Mouse (Mus musculus): ENCODE measurements around the gene Clec10a. TPM values are rescaled to one million over a fixed set of nuclear protein-coding genes. Genes with fewer than 3 reads are reported as not detected.

Gene Clec10a
- total RNA-seq, 1 experiment from 2014 or later = 14.6 TPM

DNA sequence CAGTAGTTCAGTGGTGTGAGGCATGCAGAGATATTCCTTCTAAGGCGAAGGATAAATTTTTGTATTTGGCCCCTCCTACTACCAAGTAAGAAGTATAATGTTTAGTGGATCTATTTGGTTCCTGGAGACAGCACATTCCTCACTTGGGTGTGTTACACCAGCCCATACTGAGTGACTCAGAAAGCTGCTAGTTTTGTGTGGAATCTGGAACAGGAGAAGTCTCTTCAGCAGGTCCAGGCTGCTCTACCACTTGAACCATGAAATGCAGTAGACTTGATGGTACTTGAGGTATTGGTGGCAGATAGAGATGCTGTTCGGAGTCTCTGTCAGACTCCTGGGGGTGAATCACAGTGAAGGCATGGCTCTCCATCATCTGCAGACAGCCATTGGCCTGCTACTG, 54.7 kb downstream of the Clec10a start:
- ATAC-seq (replicated peaks in 1 of 2; ENCODE audit: insufficient read depth in 1 of 2, low FRiP score in 2 of 2, low TSS enrichment in 1 of 2, low read depth in 1 of 2, poor library complexity in 2 of 2, severe bottlenecking in 2 of 2) = no peak

DNA sequence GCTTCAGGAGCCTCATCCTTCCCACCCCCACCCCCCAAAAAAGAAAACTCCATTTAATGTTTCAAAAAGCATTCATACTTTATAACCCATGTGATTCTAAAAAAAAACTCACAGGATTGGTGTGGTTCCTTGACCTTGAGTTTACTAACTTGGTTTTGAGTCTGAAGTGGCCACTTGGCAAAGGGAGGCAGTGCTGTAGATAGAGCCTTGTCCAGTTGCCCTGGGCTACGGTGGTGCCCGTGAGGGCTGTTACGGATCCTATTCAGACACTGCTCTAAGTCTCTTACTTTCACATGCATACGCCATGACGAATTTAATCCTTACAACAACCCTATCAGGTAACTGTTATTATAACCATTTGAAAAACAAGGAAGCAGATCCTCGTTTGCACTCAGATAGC, 56.0 kb downstream of the Clec10a start:
- ATAC-seq (replicated peaks in 1 of 2; ENCODE audit: insufficient read depth in 1 of 2, low FRiP score in 2 of 2, low TSS enrichment in 1 of 2, low read depth in 1 of 2, poor library complexity in 2 of 2, severe bottlenecking in 2 of 2) = no peak

DNA sequence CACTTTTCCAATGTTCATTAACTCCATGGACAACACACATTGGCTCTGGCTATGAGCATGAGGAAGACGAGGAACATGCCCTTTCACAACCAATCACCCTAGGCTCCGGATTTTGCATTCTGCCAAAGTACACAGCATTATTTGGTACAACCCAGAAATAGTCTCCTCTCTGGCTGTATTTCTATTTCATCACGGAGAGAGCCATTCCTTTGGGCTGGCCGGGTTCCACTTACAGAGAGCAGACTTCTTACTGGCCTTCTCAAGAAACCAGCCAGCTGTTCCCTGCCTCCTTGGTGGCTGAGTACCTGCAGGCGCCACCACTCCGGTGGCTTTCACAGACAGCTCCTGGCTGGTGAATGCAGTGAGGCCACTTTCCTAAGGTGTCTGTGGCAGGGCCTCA, 56.4 kb downstream of the Clec10a start, which contains the start of gene Slc16a11:
Gene Slc16a11, plus strand, starts transcription at position 330 of the 400 bp plus-strand sequence.
- ATAC-seq (replicated peaks in 1 of 2; ENCODE audit: insufficient read depth in 1 of 2, low FRiP score in 2 of 2, low TSS enrichment in 1 of 2, low read depth in 1 of 2, poor library complexity in 2 of 2, severe bottlenecking in 2 of 2) = no peak

DNA sequence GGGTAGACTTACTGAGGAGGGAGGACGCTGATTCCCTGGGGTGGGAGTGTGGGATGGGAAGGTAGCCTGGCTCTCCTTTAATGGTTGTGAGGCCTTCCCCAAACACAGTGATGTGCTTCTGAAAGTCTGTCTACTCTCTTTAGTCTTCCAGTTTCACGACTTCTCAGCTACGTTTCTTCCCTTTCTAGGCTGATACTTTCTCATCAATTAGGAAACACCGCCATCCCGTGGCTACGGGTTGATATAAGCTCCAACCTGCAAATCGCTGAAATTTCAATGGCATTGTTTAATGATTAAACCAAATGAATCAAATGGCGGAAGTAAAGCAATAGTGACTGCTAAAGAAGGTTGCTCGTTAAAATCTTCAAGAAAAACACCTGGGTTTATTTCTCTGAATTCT, 56.9 kb downstream of the Clec10a start:
- peak; percentile 49 to 59; a peak in 3 of 4 replicates for ATAC-seq (replicated peaks in 1 of 2; ENCODE audit: insufficient read depth in 1 of 2, low FRiP score in 2 of 2, low TSS enrichment in 1 of 2, low read depth in 1 of 2, poor library complexity in 2 of 2, severe bottlenecking in 2 of 2)

DNA sequence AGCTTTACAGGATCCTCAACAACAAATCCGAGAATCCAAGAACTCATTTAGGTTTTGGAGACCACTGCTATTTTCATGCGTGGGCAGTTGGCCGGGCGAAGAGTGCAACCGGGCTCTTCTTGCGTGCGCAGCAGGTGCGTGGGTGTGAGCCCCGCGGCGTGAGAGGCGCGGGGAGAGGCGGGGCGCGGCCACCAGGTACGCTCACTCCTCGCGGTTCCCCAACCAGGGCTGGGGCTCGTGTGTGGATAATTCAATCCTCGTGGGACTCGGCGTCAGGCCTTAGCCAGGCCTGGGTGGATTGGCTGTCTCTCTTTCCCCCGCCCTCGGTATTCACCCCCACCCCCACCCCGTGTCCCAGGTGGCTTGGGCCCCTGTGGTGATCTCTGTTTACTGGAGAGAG, 57.7 kb downstream of the Clec10a start:
- ATAC-seq (replicated peaks in 1 of 2; ENCODE audit: insufficient read depth in 1 of 2, low FRiP score in 2 of 2, low TSS enrichment in 1 of 2, low read depth in 1 of 2, poor library complexity in 2 of 2, severe bottlenecking in 2 of 2) = no peak

DNA sequence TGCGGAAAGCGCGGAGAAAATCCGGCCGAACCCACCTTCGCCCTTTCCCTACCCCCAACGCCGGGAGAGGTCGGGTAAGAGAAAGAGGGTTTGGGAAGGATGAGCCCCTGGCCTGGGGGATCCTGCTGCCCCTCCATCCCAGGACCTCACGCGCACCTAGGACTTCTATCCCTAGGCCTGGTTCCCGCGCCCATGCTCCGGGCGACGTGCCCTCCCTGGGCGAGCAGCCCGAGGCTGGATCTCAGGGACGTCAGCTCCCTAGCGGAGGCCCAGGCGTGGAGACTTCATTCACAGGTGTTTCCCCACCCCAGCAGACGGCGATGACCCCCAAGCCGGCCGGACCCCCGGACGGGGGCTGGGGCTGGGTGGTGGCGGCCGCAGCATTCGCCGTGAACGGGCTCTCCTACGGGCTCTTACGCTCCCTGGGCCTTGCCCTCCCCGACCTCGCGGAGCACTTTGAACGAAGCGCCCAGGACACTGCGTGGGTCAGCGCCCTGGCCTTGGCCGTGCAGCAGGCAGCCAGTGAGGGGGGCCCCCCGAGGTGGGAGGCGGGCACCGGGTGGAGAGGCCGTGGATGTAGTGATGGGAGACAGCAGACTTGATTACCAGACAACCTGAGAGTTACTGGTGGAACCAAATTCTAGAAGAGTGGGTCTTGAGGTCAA, 58.3 kb downstream of the Clec10a start:
- no peak for ATAC-seq (replicated peaks in 1 of 2; ENCODE audit: insufficient read depth in 1 of 2, low FRiP score in 2 of 2, low TSS enrichment in 1 of 2, low read depth in 1 of 2, poor library complexity in 2 of 2, severe bottlenecking in 2 of 2)

DNA sequence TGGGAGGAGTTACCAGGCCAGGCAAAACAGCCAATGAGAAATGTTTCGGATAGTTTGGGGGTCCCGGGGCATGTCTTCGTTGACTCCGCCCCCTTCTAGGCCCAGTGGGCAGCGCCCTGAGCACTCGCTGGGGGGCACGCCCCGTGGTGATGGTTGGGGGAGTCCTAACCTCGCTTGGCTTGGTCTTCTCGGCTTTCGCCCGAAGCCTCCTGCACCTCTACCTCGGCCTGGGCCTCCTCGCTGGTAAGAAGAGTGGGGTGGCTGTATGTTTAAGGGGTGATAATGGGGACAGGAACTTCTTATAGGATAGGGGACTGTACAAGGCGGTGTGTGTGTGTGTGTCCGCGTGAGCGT, 58.8 kb downstream of the Clec10a start:
- 0 out of 4 replicates have a peak, but pooled peaks of 1 of the 2 experiments have one; percentile 5 for ATAC-seq (replicated peaks in 1 of 2; ENCODE audit: insufficient read depth in 1 of 2, low FRiP score in 2 of 2, low TSS enrichment in 1 of 2, low read depth in 1 of 2, poor library complexity in 2 of 2, severe bottlenecking in 2 of 2)

DNA sequence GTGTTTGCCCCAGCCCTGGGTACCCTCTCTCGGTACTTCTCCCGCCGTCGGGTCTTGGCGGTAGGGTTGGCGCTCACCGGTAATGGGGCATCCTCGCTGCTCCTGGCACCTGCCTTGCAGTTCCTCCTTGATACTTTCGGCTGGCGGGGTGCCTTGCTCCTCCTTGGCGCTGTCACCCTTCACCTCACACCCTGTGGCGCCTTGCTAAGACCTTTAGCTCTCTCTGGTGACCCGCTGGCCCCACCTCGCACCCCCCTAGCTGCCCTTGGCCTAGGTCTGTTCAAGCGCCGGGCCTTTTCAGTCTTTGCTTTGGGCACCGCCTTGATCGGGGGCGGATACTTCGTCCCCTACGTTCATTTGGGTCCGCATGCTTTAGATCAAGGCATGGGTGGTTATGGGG, 59.3 kb downstream of the Clec10a start:
- ATAC-seq (replicated peaks in 1 of 2; ENCODE audit: insufficient read depth in 1 of 2, low FRiP score in 2 of 2, low TSS enrichment in 1 of 2, low read depth in 1 of 2, poor library complexity in 2 of 2, severe bottlenecking in 2 of 2) = 0 out of 4 replicates have a peak, but pooled peaks of 1 of the 2 experiments have one; percentile 3

DNA sequence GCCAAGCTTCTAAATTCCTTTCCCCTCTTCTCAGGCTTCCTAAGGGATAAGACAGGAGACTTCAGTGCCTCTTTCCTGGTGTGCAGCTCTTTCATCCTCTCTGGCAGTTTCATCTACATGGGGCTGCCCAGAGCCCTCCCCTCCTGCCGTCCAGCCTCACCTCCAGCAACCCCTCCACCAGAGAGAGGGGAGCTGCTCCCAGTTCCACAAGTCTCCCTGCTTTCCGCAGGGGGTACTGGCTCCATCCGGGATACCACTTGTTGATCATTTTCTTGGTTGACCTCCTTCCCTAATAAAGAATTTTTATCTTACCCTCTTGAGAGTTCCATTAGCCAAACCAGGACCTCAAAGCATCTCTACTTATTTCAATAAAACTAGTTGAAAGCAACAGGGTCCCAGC, 60.1 kb downstream of the Clec10a start:
- ATAC-seq (replicated peaks in 1 of 2; ENCODE audit: insufficient read depth in 1 of 2, low FRiP score in 2 of 2, low TSS enrichment in 1 of 2, low read depth in 1 of 2, poor library complexity in 2 of 2, severe bottlenecking in 2 of 2) = no peak

DNA sequence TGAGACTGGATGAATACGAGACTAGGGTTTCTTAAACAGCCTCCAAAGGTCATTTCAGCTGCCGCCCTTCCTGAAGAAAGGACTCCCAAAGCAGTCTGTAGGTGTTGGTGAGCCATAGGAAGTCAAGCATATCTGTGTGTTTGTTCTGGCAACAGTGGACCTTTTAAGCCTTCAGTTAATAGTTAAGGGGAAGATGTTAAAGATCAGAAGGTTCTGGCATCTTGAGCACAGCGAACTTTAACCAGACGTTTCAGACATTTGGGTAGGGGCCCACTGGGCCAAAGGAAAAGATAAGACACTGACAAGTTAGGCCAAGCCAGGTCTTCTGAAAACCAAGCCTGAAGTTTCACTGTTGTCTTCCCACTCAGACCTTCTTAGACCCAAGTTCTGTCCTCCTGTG, 62.0 kb downstream of the Clec10a start:
- no peak for ATAC-seq (replicated peaks in 1 of 2; ENCODE audit: insufficient read depth in 1 of 2, low FRiP score in 2 of 2, low TSS enrichment in 1 of 2, low read depth in 1 of 2, poor library complexity in 2 of 2, severe bottlenecking in 2 of 2)

DNA sequence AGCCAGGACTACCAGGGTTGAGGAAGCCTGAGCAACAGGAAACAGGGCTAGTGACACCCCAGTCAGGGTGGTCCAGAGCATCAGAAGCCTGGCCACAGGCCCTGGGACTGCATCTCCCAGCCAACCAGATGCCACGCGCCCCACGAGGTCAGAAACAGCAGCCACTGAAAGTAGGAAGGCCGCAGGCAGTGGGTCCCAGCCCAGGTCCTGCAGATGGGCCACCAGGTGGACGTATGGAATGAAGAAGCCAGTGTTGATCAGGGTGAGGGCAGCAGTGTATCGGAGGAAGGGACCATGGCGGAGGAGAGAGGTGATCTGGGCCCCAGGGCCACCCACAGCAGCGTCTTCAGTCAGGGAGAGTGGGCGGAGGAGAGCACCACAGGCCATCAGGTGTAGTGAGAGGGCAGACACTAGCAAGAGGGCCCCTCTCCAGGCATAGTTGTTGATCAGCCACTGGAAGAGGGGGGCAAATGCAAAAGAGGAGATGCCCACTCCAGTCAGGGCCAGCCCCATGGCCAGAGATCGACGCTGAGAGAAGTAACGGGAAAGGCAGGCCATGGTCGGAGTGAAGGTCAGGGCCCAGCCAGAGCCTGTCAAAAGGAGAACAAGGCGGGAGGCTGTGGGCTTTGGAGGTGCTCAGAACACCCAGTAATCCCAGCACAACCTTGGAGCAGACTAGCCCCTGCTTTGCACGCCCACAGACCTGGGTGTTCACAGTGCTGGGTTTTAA, 62.9 kb downstream of the Clec10a start:
- ATAC-seq (replicated peaks in 1 of 2; ENCODE audit: insufficient read depth in 1 of 2, low FRiP score in 2 of 2, low TSS enrichment in 1 of 2, low read depth in 1 of 2, poor library complexity in 2 of 2, severe bottlenecking in 2 of 2) = no peak

DNA sequence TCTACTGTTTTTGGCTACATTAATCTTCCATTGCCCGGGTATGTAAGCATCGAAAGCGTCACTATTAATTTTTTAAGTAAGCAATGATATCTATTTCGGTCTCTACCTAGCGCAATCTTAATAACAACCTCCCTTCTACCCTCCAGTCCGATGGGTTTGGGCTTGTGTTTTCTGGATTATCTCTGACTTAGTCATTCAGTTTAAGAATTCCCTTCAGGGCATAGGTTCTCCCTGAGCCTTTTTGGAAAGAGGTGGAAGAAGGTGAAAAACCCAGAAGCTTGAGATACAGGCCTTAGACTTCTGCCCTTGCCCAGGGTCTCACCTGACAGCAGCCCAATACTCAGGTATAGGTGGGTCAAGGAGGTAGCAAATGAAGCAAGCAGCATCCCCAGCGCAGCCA, 63.9 kb downstream of the Clec10a start:
- ATAC-seq (replicated peaks in 1 of 2; ENCODE audit: insufficient read depth in 1 of 2, low FRiP score in 2 of 2, low TSS enrichment in 1 of 2, low read depth in 1 of 2, poor library complexity in 2 of 2, severe bottlenecking in 2 of 2) = no peak

DNA sequence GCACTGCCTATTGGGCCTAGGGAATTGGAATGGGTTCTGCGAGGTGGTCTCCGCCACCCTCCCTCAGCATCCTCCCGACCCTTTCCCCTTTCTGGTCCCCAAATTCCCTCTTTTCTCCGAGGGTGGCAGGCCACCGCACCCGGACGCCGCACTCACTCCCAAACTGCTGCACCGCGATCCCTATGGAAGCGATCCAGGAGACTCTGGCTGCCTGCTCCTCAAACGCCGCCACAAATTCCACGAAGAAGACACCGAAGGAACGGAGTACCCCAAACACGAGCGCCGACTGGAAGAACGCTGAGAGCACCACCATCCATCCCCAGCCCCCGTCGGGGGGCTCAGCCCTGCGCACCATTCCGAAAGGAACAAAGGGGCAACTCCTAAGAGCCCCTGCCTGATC, 64.3 kb downstream of the Clec10a start:
- ATAC-seq (replicated peaks in 1 of 2; ENCODE audit: insufficient read depth in 1 of 2, low FRiP score in 2 of 2, low TSS enrichment in 1 of 2, low read depth in 1 of 2, poor library complexity in 2 of 2, severe bottlenecking in 2 of 2) = no peak

Other genes starting within 250 kb of the Clec10a start
- gene Gps2, start 242.3 kb upstream of the Clec10a start, total RNA-seq (2017) = 37.0 and 64.9 TPM in 2 replicates
- gene Eif5a, start 234.2 kb upstream of the Clec10a start, total RNA-seq (2017) = 553 and 938 TPM in 2 replicates
- gene Ybx2, start 220.4 kb upstream of the Clec10a start, total RNA-seq (2017) = 0.60 TPM in 1 of 2 replicates, not detected in the other
- gene Slc2a4, start 208.0 kb upstream of the Clec10a start, total RNA-seq (2017) = not detected in 2 replicates
- gene Cldn7, start 191.4 kb upstream of the Clec10a start, total RNA-seq (2017) = 0.31 and 6.3 TPM in 2 replicates
- gene Ctdnep1, start 175.0 kb upstream of the Clec10a start, total RNA-seq (2017) = 17.3 and 21.4 TPM in 2 replicates
- 48.6 and 59.9 TPM in 2 replicates for gene Elp5, start 173.7 kb upstream of the Clec10a start, total RNA-seq (2017)
- gene Gabarap, start 165.1 kb upstream of the Clec10a start, total RNA-seq (2017) = 211 and 252 TPM in 2 replicates
- 44.2 and 45.3 TPM in 2 replicates for gene Phf23, start 160.4 kb upstream of the Clec10a start, total RNA-seq (2017)
- gene Dvl2, start 155.6 kb upstream of the Clec10a start, total RNA-seq (2017) = 22.6 and 35.9 TPM in 2 replicates
- 42.8 and 51.7 TPM in 2 replicates for gene Acadvl, start 140.8 kb upstream of the Clec10a start, total RNA-seq (2017)
- 9.3 and 10.0 TPM in 2 replicates for gene Dlg4, start 139.3 kb upstream of the Clec10a start, total RNA-seq (2017)
- 1.1 TPM in 1 of 2 replicates, not detected in the other for gene Asgr1, start 102.1 kb upstream of the Clec10a start, total RNA-seq (2017)
- 0.45 TPM in 1 of 2 replicates, not detected in the other for gene Asgr2, start 63.6 kb upstream of the Clec10a start, total RNA-seq (2017)
- 1.2 and 5.9 TPM in 2 replicates for gene Mgl2, start 25.9 kb upstream of the Clec10a start, total RNA-seq (2017)
- gene Slc16a11, start 56.6 kb downstream of the Clec10a start, total RNA-seq (2017) = 5.9 and 10.0 TPM in 2 replicates
- 13.4 and 15.6 TPM in 2 replicates for gene Slc16a13, start 64.9 kb downstream of the Clec10a start, total RNA-seq (2017)
- gene Bcl6b, start 73.6 kb downstream of the Clec10a start, total RNA-seq (2017) = 0.69 and 1.4 TPM in 2 replicates
- 19.7 and 35.1 TPM in 2 replicates for gene 0610010K14Rik, start 81.7 kb downstream of the Clec10a start, total RNA-seq (2017)
- 3.7 TPM in 1 of 2 replicates, not detected in the other for gene Gm21988, start 83.6 kb downstream of the Clec10a start, total RNA-seq (2017)
- gene Rnasek, start 83.6 kb downstream of the Clec10a start, total RNA-seq (2017) = 19.7 and 22.5 TPM in 2 replicates
- 0.25 and 0.30 TPM in 2 replicates for gene Alox12, start 99.2 kb downstream of the Clec10a start, total RNA-seq (2017)
- not detected in 2 replicates for gene Alox12e, start 166.4 kb downstream of the Clec10a start, total RNA-seq (2017)
- 1.6 and 4.4 TPM in 2 replicates for gene Alox15, start 195.8 kb downstream of the Clec10a start, total RNA-seq (2017)

Data from hematopoietic stem cell, adult 5-6 weeks (primary cell).